Mouse (Mus musculus) thymus, adult 2 months (tissue): ENCODE results near the gene Epn3. TPM values are rescaled to one million over a fixed set of nuclear protein-coding genes. Genes with fewer than 3 reads are reported as not detected.

ENCODE experiments used
- DNase-seq: peaks from one replicate; pipeline ENCODE4 v3.0.0; 2021
- H3K27ac ChIP-seq: fragments of 200-500 bp; 2 replicates; pipeline ENCODE4 v1.5.1; 2012; ENCODE audit warnings: low read length, control low read depth; ENCODE audit not compliant: control insufficient read depth, insufficient read depth
- H3K27me3 ChIP-seq: fragments of 200-500 bp; 2 replicates; pipeline ENCODE4 v1.6.1; 2012; ENCODE audit warnings: mild to moderate bottlenecking, low read length, moderate library complexity, mixed read lengths; ENCODE audit not compliant: control insufficient read depth, insufficient read depth
- H3K36me3 ChIP-seq: fragments of 200-500 bp; 2 replicates; pipeline ENCODE4 v1.6.1; 2012; ENCODE audit warnings: mild to moderate bottlenecking, low read length, moderate library complexity; ENCODE audit not compliant: control insufficient read depth, insufficient read depth
- H3K4me1 ChIP-seq: fragments of 200-500 bp; replicated peaks from 2 replicates; pipeline ENCODE4 v1.6.1; 2012; ENCODE audit warnings: low read length; ENCODE audit not compliant: control insufficient read depth, insufficient read depth
- H3K4me3 ChIP-seq: fragments of 200-500 bp; 2 replicates; pipeline ENCODE4 v1.5.1; 2012; ENCODE audit warnings: mild to moderate bottlenecking, low read length, control low read depth, moderate library complexity; ENCODE audit not compliant: control insufficient read depth, insufficient read depth
- CTCF ChIP-seq: fragments of 200-500 bp; IDR thresholded peaks from 2 replicates; pipeline ENCODE4 v1.5.1; 2012; ENCODE audit warnings: mild to moderate bottlenecking, control low read depth, low read length, moderate library complexity, borderline replicate concordance; ENCODE audit not compliant: control insufficient read depth, poor library complexity, insufficient read depth; ENCODE audit errors: extremely low read depth
- POLR2A ChIP-seq: fragments of 200-500 bp; IDR thresholded peaks from 2 replicates; pipeline ENCODE4 v1.6.1; 2012; ENCODE audit warnings: mild to moderate bottlenecking, low read length, control low read depth, moderate library complexity; ENCODE audit not compliant: control insufficient read depth, poor library complexity, insufficient read depth; ENCODE audit errors: extremely low read depth
- WGBS: fragments of 180-500 bp; shearing (Covaris S2); methylation state at CpG from one replicate; pipeline ENCODE4 v1.1.7; 2018; 5-methylcytosine and 5-hydroxymethylcytosine counted together
- polyA plus RNA-seq: library from polyadenylated mRNA; depleted of rRNA; stranded (reverse); fragments of >200 nt; gene quantifications from 2 replicates; pipeline ENCODE4 v1.2.3, GENCODE M21; 2012

Epn3 gene
- polyA plus RNA-seq, 1 experiment, result 3.3 TPM

GRCm38 (mm10) chr11:94543932-94544331 lies 44.2 kb upstream of the Epn3 start:
- Histone ChIP-seq H3K27ac (no peak overlapping the region), H3K4me3 (no peak overlapping the region), H3K27me3 (no peaks in the 10 kb centered on the region), H3K36me3 (no peaks in the 10 kb centered on the region), H3K4me1 (peaks cover 8% of the 10 kb centered on the region)
- TF ChIP-seq CTCF (0 out of 2 replicates have a peak, but pooled peaks have one; percentile 51), POLR2A (no peak)
- 41% methylated on average over 9 of the region's 9 CpGs for WGBS
- DNase-seq, result peak; percentile 47

- no peak for DNase-seq
- 95% methylated on average over 12 of the region's 12 CpGs for WGBS
- H3K27ac ChIP-seq, result no peak overlapping the region
- H3K4me3 ChIP-seq, result no peak overlapping the region
- H3K36me3 ChIP-seq, result no peaks in the 10 kb centered on the region
- no peaks in the 10 kb centered on the region for H3K27me3 ChIP-seq
- peaks cover 4% of the 10 kb centered on the region for H3K4me1 ChIP-seq
- no peak for TF ChIP-seq CTCF
- TF ChIP-seq POLR2A, result no peak
Observed at GRCm38 (mm10) chr11:94543344-94543743, 43.6 kb upstream of the Epn3 start.

- 94% methylated on average over 4 of the region's 4 CpGs for WGBS
- TF ChIP-seq CTCF (no peak), POLR2A (no peak)
- Histone ChIP-seq H3K4me3 (no peak overlapping the region), H3K4me1 (no peaks in the 10 kb centered on the region), H3K36me3 (no peaks in the 10 kb centered on the region), H3K27ac (no peak overlapping the region), H3K27me3 (no peaks in the 10 kb centered on the region)
- DNase-seq, result no peak
Observed at GRCm38 (mm10) chr11:94542400-94542799, 42.6 kb upstream of the Epn3 start.

- TF ChIP-seq POLR2A, result no peak
- TF ChIP-seq CTCF, result no peak
- Histone ChIP-seq H3K4me1 (no peaks in the 10 kb centered on the region), H3K27ac (no peak overlapping the region), H3K36me3 (no peaks in the 10 kb centered on the region), H3K27me3 (no peaks in the 10 kb centered on the region), H3K4me3 (no peak overlapping the region)
- 92% methylated on average over 7 of the region's 7 CpGs for WGBS
- DNase-seq, result no peak
Observed at GRCm38 (mm10) chr11:94539761-94540160, 40.0 kb upstream of the Epn3 start.

GRCm38 (mm10) chr11:94538733-94539292 lies 39.0 kb upstream of the Epn3 start:
- WGBS, result 93% methylated on average over 8 of the region's 8 CpGs

GRCm38 (mm10) chr11:94533171-94533570 lies 33.4 kb upstream of the Epn3 start:
- TF ChIP-seq POLR2A, result no peak
- TF ChIP-seq CTCF, result no peak
- Histone ChIP-seq H3K4me1 (no peaks in the 10 kb centered on the region), H3K36me3 (no peaks in the 10 kb centered on the region), H3K27ac (no peak overlapping the region), H3K4me3 (no peak overlapping the region), H3K27me3 (no peaks in the 10 kb centered on the region)
- no peak for DNase-seq
- WGBS, result 94% methylated on average over 8 of the region's 8 CpGs

More at GRCm38 (mm10) chr11:94538733-94539292, 39.0 kb upstream of the Epn3 start:
- no peaks in the 10 kb centered on the region for H3K4me1 ChIP-seq
- H3K27ac ChIP-seq, result no peak overlapping the region
- DNase-seq, result no peak
- no peak overlapping the region for H3K4me3 ChIP-seq
- TF ChIP-seq CTCF, result no peak
- TF ChIP-seq POLR2A, result no peak
- H3K27me3 ChIP-seq, result no peaks in the 10 kb centered on the region
- no peaks in the 10 kb centered on the region for H3K36me3 ChIP-seq

GRCm38 (mm10) chr11:94528879-94529278 lies 29.1 kb upstream of the Epn3 start:
- no peaks in the 10 kb centered on the region for H3K4me1 ChIP-seq
- H3K4me3 ChIP-seq, result no peak overlapping the region
- no peaks in the 10 kb centered on the region for H3K27me3 ChIP-seq
- H3K27ac ChIP-seq, result no peak overlapping the region
- WGBS, result 46% methylated on average over 3 of the region's 3 CpGs
- TF ChIP-seq CTCF (no peak), POLR2A (no peak)
- no peak for DNase-seq
- H3K36me3 ChIP-seq, result no peaks in the 10 kb centered on the region
